Mouse (Mus musculus): ENCODE data around the gene Bcat2.
"Not testable (repeated sequence)": the region's sequence is repeated elsewhere in the genome, so short reads cannot be mapped to it uniquely, and the experiment has no call there.

Bcat2 gene

DNA sequence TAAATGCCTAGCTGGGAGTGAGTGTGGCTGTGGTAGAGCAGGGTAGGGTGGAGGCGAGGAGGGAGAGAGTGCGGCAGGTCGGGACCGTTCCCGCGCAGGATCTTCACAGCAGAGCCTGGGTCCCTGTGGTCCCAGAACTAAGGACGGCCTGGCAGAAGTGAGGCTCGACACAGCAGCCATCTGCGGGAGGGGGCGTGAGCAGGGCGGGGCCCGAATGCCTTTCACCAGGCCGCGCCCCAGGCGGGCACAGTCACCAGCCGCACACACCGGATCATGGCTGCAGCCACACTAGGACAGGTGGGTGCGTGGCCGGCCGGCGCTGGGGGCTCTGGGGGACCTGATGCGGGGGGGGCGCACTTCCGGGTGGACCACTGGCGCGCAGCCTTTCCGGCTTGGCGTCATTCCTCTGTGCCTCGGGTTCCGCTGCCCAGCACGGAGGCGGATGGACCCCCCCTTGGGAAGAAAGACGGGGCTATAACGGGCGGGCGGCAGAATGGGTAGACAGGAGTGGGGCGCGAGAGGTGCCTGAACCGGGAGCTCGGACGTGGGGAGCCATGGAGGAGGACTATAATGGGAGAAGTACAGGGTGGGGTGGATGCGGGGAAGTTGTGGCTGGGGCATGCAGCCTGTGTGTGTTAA lies at the start of gene Bcat2:
Gene Bcat2 (plus strand): TSS at position 51 of the 639 bp plus-strand sequence.
- DNase-seq (ENCODE audit: low spot score in 2 of 2) = peak; percentile 51 to 53

DNA sequence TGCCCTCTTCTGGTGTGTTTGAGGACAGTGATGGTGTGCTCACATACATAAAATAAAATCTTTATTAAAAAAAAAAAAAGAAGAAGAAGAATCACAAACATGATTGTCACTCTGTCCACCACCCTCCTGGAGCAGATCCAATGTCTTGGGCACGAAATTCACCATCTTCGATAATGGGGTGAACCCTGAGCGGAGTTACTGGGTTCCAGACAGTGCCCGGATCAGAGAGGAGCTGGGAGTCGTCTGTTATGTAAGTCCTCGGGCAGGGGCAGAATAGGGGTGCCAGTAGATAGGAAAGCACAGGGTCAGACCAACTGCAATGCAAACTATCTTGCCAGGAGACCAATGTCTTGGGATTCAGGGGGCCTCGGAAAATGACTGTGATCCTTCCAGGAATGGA lies 49.3 kb upstream of the Bcat2 start:
- no peak for DNase-seq (ENCODE audit: low spot score in 2 of 2)

- peak; percentile 88 to 94 for DNase-seq (ENCODE audit: low spot score in 2 of 2)
These were observed 48.2 kb upstream of the Bcat2 start for GRCm38 (mm10) chr7:45521728-45522184.

GRCm38 (mm10) chr7:45522194-45522752 lies 47.7 kb upstream of the Bcat2 start:
- no peak for DNase-seq (ENCODE audit: low spot score in 2 of 2)

DNA sequence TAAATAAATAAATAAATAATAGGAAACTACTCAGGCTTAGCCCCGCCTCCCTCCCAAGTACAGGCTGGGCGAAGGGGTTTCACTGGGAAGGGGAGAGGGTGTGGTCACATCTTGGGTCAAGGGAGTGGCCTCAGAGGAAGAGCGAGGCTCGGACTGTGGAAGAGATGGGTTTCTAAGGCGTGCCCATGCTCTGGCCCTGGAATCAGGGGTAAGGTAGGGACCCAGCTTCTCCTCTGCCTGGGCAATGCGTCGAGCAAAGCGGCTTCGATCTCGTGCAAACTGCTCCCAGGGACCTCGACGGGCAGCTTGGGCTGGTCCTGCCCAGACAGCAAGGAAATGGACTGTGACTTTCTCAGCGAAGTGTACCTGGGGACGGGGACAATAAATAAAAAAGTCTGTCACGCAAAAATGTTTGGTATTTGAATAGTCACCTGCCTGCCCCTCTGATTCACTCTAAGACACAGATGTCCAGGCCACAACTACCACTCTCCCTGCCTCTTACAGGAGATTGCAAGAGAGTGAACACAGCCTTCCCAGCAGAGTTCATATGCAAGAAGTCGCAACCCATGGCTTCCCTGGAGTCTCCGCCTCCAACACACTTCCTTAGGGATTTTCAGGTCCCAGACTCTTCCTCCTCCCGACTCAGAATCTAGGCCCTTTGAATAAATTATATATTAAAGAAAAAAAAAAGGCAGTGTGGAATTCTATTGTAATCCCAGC lies 46.8 kb upstream of the Bcat2 start:
- no peak for DNase-seq (ENCODE audit: low spot score in 2 of 2)

DNA sequence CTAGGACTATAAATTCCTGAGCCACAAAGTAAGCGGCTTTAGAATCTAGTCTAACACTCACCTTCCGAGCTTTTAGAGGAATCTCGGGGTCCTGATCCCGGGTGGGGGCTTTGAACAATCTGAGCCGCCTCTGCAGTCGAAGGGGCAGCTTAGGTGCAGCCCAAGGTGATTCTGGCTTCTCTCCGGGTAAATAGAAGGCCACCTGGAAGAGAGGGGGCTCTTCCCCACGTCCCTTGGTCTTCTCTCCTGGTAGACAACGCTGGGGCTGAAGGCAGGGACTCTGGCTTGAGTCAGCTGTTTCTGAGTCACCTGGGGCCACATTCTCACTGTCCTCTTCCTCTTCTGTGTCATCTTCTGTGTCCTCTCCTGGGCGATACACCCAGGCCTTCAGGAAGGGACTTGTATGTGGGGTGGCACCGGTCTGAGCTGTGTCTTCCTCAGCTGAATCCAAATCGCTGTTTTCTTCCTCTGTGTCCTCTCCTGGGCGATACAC lies 46.2 kb upstream of the Bcat2 start:
- DNase-seq (ENCODE audit: low spot score in 2 of 2) = no peak

GRCm38 (mm10) chr7:45524841-45525621 lies 44.9 kb upstream of the Bcat2 start:
- no peak for DNase-seq (ENCODE audit: low spot score in 2 of 2)

GRCm38 (mm10) chr7:45525809-45526473 lies 44.0 kb upstream of the Bcat2 start, which contains the start of the genes Ppp1r15a and Plekha4:
Gene Ppp1r15a, minus strand, starts transcription at chr7:45526268.
Gene Plekha4, plus strand, starts transcription at chr7:45526330.
- peak; percentile 96 to 97 for DNase-seq (ENCODE audit: low spot score in 2 of 2)

- DNase-seq (ENCODE audit: low spot score in 2 of 2) = no peak
These were observed 43.4 kb upstream of the Bcat2 start for GRCm38 (mm10) chr7:45526474-45527120.

DNA sequence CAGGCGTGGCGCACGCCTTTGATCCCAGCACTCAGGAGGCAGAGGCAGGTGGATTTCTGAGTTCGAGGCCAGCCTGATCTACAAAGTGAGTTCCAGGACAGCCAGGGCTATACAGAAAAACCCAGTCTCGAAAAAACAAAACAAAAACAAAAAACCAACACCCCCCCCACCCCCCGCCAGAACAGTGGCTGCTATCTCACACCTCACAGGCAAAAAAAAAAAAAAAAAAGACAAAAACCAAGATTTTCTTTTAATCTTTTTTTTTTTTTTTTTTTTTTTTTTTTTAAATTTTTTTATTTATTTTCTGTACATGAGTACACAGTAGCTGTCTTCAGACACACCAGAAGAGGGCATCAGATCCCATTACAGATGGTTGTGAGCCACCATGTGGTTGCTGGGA lies 42.8 kb upstream of the Bcat2 start:
- DNase-seq (ENCODE audit: low spot score in 2 of 2) = not testable (repeated sequence)

- no peak for DNase-seq (ENCODE audit: low spot score in 2 of 2)
These were observed 40.5 kb upstream of the Bcat2 start for GRCm38 (mm10) chr7:45529461-45529860.

GRCm38 (mm10) chr7:45530643-45531042 lies 39.3 kb upstream of the Bcat2 start:
- no peak for DNase-seq (ENCODE audit: low spot score in 2 of 2)

DNA sequence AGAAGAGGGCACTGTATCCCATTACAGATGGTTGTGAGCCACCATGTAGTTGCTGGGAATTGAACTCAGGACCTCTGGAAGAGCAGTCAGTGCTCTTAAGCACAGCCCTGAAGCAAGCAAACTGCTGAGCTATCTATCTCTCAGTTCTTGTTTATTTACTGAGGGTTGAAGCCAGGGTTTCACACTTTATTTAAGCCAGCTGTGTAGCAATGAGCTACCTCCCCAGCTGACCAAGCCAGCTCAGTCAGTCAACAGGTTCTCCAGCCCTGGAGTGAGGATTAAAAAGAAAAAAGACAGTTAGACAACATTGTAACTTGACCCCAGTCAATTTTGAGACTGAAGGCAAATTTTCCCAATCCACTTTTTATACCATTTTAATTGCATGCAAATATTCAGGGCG lies 34.3 kb upstream of the Bcat2 start:
- DNase-seq (ENCODE audit: low spot score in 2 of 2) = no peak

- no peak for DNase-seq (ENCODE audit: low spot score in 2 of 2)
These were observed 32.4 kb upstream of the Bcat2 start for GRCm38 (mm10) chr7:45537602-45538001.

- DNase-seq (ENCODE audit: low spot score in 2 of 2) = peak in 1 of 2 experiments; percentile 66
These were observed 31.6 kb upstream of the Bcat2 start for GRCm38 (mm10) chr7:45538163-45539041.

DNA sequence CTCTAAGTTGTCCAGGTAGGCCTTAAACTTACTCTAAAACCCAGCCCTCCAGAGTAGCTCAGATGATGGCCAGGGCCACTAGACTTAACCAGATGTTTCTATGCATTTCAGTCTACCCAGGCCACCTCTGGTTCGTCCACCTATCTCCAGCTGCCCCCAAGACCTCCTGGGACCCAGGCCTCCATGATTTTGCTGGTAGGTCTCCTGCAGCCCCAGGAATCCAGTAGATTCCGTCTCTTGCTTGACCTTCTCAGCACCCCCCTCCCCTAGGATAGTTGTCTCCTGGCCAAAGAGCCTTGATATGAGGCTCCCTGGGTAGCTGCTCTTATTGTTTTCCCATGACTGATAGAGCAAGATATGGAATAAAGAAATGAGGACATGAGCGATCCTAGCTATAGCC lies 30.9 kb upstream of the Bcat2 start:
- DNase-seq (ENCODE audit: low spot score in 2 of 2) = no peak

GRCm38 (mm10) chr7:45540213-45540612 lies 29.7 kb upstream of the Bcat2 start:
- DNase-seq (ENCODE audit: low spot score in 2 of 2) = no peak

DNA sequence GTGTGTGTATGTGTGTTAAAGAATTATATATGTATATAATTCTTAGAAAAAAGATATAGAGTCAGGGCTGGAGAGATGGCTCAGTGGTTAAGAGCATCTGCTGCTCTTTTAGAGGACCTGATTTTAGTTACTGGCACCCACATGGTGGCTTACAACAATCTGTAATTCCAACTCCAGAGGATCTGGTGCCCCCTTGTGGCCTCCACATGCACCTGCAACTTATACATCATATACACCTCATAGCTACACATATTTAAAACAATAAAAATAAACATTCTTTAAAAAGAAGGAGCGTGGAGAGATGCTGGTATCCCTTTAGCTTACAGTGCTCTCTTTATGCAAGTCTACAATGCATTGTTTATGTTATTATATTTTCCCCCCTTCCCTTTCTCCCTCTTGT lies 25.4 kb upstream of the Bcat2 start:
- DNase-seq (ENCODE audit: low spot score in 2 of 2) = no peak

- DNase-seq (ENCODE audit: low spot score in 2 of 2) = no peak
These were observed 20.1 kb upstream of the Bcat2 start for GRCm38 (mm10) chr7:45549641-45550436.

All from frontal cortex, postnatal 36 days (tissue).